Comparison of ENCODE assay signal across 10 mouse cellular contexts in genomic region chr6:32261339-32261738, GRCm38 (mm10).
DNase-seq lines count a peak whose midpoint lies in the region; ATAC-seq lines count a peak whose summit lies in the region.
"Had no signal": no experiment of that assay in that cellular context is flagged by ENCODE, and none has a peak within 500 bp of the region (broad histone marks: within the 10 kb centered on the region; RNA-seq: fewer than 3 reads in every experiment).

No protein-coding gene starts in this region.

- H3K36me3 ChIP-seq in neural tube, embryonic 12.5 days = no peaks in the 10 kb centered on the region
- H3K36me3 ChIP-seq in limb, embryonic 10.5 days = no peaks in the 10 kb centered on the region
- H3K36me3 ChIP-seq: embryonic facial prominence, embryonic 13.5 days had no signal

- H3K4me1 ChIP-seq in neural tube, embryonic 12.5 days = peaks cover 11% of the 10 kb centered on the region; the same call in 1 of the 2 replicates
- peaks cover 31% of the 10 kb centered on the region for H3K4me1 ChIP-seq in limb, embryonic 10.5 days

- ATAC-seq in neural tube, embryonic 12.5 days (ENCODE audit: low FRiP score, low read depth) = peak; percentile 56; the same call in 1 of the 2 replicates

- H3K27ac ChIP-seq in neural tube, embryonic 12.5 days = no peak overlapping the region
- H3K27ac ChIP-seq in limb, embryonic 10.5 days = peak overlapping the region; percentile 72
- H3K27ac ChIP-seq: embryonic facial prominence, embryonic 13.5 days; macrophage had no signal

- no peak overlapping the region for H3K4me3 ChIP-seq in neural tube, embryonic 12.5 days
- no peak overlapping the region for H3K4me3 ChIP-seq in limb, embryonic 10.5 days
- H3K4me3 ChIP-seq: embryonic facial prominence, embryonic 13.5 days had no signal

- WGBS in neural tube, embryonic 12.5 days = 23% methylated on average over 3 of the region's 3 CpGs
- 43% methylated on average over 3 of the region's 3 CpGs for WGBS in limb, embryonic 10.5 days

- H3K4me2 ChIP-seq in neural tube, embryonic 12.5 days (replicated peaks) = no peak overlapping the region
- H3K4me2 ChIP-seq: embryonic facial prominence, embryonic 13.5 days had no signal

- no peaks in the 10 kb centered on the region for H3K9me3 ChIP-seq in neural tube, embryonic 12.5 days
- no peaks in the 10 kb centered on the region for H3K9me3 ChIP-seq in limb, embryonic 10.5 days (replicated peaks)
- H3K9me3 ChIP-seq: embryonic facial prominence, embryonic 13.5 days had no signal

- H3K27me3 ChIP-seq in neural tube, embryonic 12.5 days (replicated peaks) = no peaks in the 10 kb centered on the region
- no peaks in the 10 kb centered on the region for H3K27me3 ChIP-seq in limb, embryonic 10.5 days (ENCODE audit: low read depth, poor library complexity, severe bottlenecking)
- H3K27me3 ChIP-seq: embryonic facial prominence, embryonic 13.5 days had no signal

- no peak overlapping the region for H3K9ac ChIP-seq in neural tube, embryonic 12.5 days
- H3K9ac ChIP-seq: embryonic facial prominence, embryonic 13.5 days had no signal

- DNase-seq in neural tube, embryonic 10.5 days (ENCODE audit: extremely low spot score, low spot score) = no peak
- peak; percentile 19 to 36 for DNase-seq in frontal cortex, postnatal 14 days (ENCODE audit: low spot score in 2 of 2)
- no peak for DNase-seq in limb, embryonic 10.5 days (ENCODE audit: low spot score)
- peak; percentile 54 for DNase-seq in testis, postnatal 10 days (ENCODE audit: low spot score)
- no peak for DNase-seq in spleen, adult 12 weeks (ENCODE audit: low spot score)
- DNase-seq in c-Kit-positive CD71-positive TER-119-positive erythroid progenitor cells, embryonic 14.5 days (ENCODE audit: low spot score) = no peak
- no peak for DNase-seq in natural killer cell, adult 2 months (ENCODE audit: low spot score in 2 of 2)

Comparison
In these comparisons a context has a peak if more than half of its experiments do, and no peak if none do; other contexts are left out.
1. DNase-seq: peak in frontal cortex, postnatal 14 days (2 of 2) and testis, postnatal 10 days (single experiment); none in neural tube, embryonic 10.5 days (single experiment), limb, embryonic 10.5 days (single experiment), spleen, adult 12 weeks (single experiment), c-Kit-positive CD71-positive TER-119-positive erythroid progenitor cells, embryonic 14.5 days (single experiment) and natural killer cell, adult 2 months (0 of 2).